Mouse (Mus musculus): ENCODE data around the gene Samd14. TPM values are rescaled to one million over a fixed set of nuclear protein-coding genes. Genes with fewer than 3 reads are reported as not detected.

The Samd14 gene
- polyA plus RNA-seq, 1 experiment from 2014 or later = 35.4 TPM

DNA sequence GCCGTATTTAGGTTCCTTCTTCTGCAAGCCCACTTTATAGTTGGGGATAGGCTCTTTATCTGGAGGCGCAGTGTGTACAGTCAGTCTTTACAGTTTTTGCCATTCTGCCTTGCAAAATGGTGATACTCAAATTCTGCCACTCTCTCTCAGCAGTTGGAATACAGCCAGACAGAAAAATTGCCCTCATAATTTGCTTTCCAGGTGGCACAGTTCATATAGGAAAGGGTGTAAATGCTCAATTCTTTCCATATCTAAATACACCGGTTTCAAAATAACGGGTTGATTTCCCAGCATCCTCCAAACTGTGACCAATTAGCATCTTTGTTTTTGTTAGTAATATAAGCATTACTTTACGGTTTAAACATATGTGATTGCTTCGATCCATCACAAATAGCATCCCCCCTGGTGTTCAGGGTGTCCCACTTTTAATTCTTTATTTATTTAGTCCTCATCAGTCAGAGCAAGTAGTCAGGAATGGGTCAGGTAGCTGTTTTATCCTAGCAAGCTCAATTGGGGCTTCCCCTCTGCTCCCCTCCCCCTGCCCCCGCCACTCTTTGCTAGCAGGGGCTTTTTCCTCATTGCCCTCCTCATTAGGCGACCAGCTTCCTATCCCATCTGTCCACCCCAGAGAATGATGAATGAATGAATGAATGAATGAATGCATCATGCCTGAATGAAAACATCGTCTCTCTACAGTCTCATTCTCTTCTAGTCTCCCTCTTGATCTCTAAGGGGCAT is 31.3 kb upstream of the Samd14 start:
- ATAC-seq (ENCODE audit: low read depth) = no peak
- H3K27me3 ChIP-seq = no peaks in the 10 kb centered on the region
- DNase-seq = no peak
- WGBS (ENCODE audit: insufficient replicate concordance) = 41% methylated on average over 9 of the region's 9 CpGs
- H3K4me2 ChIP-seq = peak overlapping the region; percentile 25
- H3K9me3 ChIP-seq (replicated peaks) = no peaks in the 10 kb centered on the region
- peaks cover 24% of the 10 kb centered on the region for H3K4me1 ChIP-seq (replicated peaks)
- no peak overlapping the region for H3K27ac ChIP-seq
- no peak overlapping the region for H3K4me3 ChIP-seq (replicated peaks)
- H3K9ac ChIP-seq = no peak overlapping the region
- no peaks in the 10 kb centered on the region for H3K36me3 ChIP-seq

- H3K27me3 ChIP-seq = no peaks in the 10 kb centered on the region
- H3K9me3 ChIP-seq (replicated peaks) = no peaks in the 10 kb centered on the region
- peak overlapping the region; percentile 33 for H3K4me3 ChIP-seq (replicated peaks)
- peak overlapping the region; percentile 80 for H3K27ac ChIP-seq
- WGBS (ENCODE audit: insufficient replicate concordance) = 0% methylated on average over 20 of the region's 20 CpGs
- no peaks in the 10 kb centered on the region for H3K36me3 ChIP-seq
- peak overlapping the region; percentile 63 for H3K4me2 ChIP-seq
- peak overlapping the region; percentile 56 for H3K9ac ChIP-seq
- peak; percentile 84 for ATAC-seq (ENCODE audit: low read depth)
- H3K4me1 ChIP-seq (replicated peaks) = peaks cover 25% of the 10 kb centered on the region
- peak; percentile 94 for DNase-seq
These were observed 30.7 kb upstream of the Samd14 start for GRCm38 (mm10) chr11:94978947-94979346.

- ATAC-seq (ENCODE audit: low read depth) (peak; percentile 74), DNase-seq (no peak)
- peak overlapping the region; percentile 80 for H3K27ac ChIP-seq
- H3K9ac ChIP-seq = peak overlapping the region; percentile 56
- H3K4me1 ChIP-seq (replicated peaks) = peaks cover 32% of the 10 kb centered on the region
- H3K9me3 ChIP-seq (replicated peaks) = no peaks in the 10 kb centered on the region
- H3K4me3 ChIP-seq (replicated peaks) = peak overlapping the region; percentile 33; the same call in 1 of the 2 replicates
- H3K4me2 ChIP-seq = peak overlapping the region; percentile 63
- 53% methylated on average over 11 of the region's 11 CpGs for WGBS (ENCODE audit: insufficient replicate concordance)
- no peaks in the 10 kb centered on the region for H3K27me3 ChIP-seq
- no peaks in the 10 kb centered on the region for H3K36me3 ChIP-seq
These were observed 30.1 kb upstream of the Samd14 start for GRCm38 (mm10) chr11:94979462-94980179.

DNA sequence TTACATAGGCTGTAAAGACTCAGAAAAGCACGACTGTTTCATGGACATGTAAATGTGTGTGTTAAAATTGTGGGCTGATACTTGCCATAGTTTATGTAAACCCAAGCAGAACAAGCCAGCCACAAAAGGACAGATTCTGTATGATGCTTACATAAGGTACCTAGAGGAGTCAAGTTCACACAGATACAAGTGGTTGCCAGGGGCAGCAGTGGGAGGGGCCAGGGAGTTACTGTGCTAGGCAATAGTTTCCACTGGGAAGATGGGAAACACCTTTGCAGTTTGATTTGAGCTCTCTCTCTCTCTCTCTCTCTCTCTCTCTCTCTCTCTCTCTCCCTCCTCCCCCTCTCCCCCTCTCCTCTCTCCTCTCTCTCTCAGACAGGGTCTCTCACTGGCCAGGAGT is 24.5 kb upstream of the Samd14 start:
- DNase-seq (no peak), ATAC-seq (ENCODE audit: low read depth) (no peak)
- Histone ChIP-seq H3K4me3 (replicated peaks) (no peak overlapping the region), H3K4me2 (peak overlapping the region; percentile 7; the same call in 1 of the 2 replicates), H3K9ac (no peak overlapping the region), H3K27me3 (no peaks in the 10 kb centered on the region), H3K4me1 (replicated peaks) (peaks cover 66% of the 10 kb centered on the region), H3K27ac (no peak overlapping the region), H3K9me3 (replicated peaks) (no peaks in the 10 kb centered on the region), H3K36me3 (no peaks in the 10 kb centered on the region)
- 30% methylated on average over 1 of the region's 1 CpGs for WGBS (ENCODE audit: insufficient replicate concordance)

GRCm38 (mm10) chr11:94985822-94986221 is 23.9 kb upstream of the Samd14 start:
- no peak for ATAC-seq (ENCODE audit: low read depth)
- H3K27ac ChIP-seq = no peak overlapping the region
- H3K4me1 ChIP-seq (replicated peaks) = peaks cover 67% of the 10 kb centered on the region
- no peak overlapping the region for H3K4me2 ChIP-seq
- 68% methylated on average over 5 of the region's 5 CpGs for WGBS (ENCODE audit: insufficient replicate concordance)
- H3K9me3 ChIP-seq (replicated peaks) = no peaks in the 10 kb centered on the region
- no peaks in the 10 kb centered on the region for H3K27me3 ChIP-seq
- H3K9ac ChIP-seq = no peak overlapping the region
- H3K36me3 ChIP-seq = no peaks in the 10 kb centered on the region
- no peak for DNase-seq
- no peak overlapping the region for H3K4me3 ChIP-seq (replicated peaks)

DNA sequence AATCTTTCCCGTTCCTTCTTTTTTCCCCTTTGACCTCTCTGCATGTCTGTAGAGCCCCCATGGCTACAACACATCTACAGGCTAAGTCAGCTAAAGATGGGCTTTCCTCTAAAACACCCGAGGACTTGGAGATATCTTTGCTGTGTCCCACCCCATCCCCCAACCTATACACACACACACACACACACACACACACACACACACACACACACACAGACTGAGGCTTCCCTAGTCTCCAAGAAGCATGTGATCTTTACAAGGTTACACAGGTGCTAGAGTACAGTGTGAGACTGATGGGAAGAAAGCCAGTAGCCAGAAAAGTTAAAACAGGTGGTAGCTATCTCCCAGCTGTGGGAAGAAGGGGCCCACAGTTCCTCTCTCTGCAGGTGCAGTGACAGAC is 23.2 kb upstream of the Samd14 start:
- no peak overlapping the region for H3K9ac ChIP-seq
- no peaks in the 10 kb centered on the region for H3K36me3 ChIP-seq
- WGBS (ENCODE audit: insufficient replicate concordance) = 53% methylated on average over 2 of the region's 2 CpGs
- ATAC-seq (ENCODE audit: low read depth) = no peak
- H3K9me3 ChIP-seq (replicated peaks) = no peaks in the 10 kb centered on the region
- DNase-seq = no peak
- no peak overlapping the region for H3K4me3 ChIP-seq (replicated peaks)
- no peaks in the 10 kb centered on the region for H3K27me3 ChIP-seq
- H3K4me2 ChIP-seq = no peak overlapping the region
- H3K4me1 ChIP-seq (replicated peaks) = peaks cover 67% of the 10 kb centered on the region
- no peak overlapping the region for H3K27ac ChIP-seq

- DNase-seq (no peak), ATAC-seq (ENCODE audit: low read depth) (no peak)
- Histone ChIP-seq H3K36me3 (no peaks in the 10 kb centered on the region), H3K9me3 (replicated peaks) (no peaks in the 10 kb centered on the region), H3K4me1 (replicated peaks) (peaks cover 72% of the 10 kb centered on the region), H3K4me3 (replicated peaks) (no peak overlapping the region), H3K27ac (peak overlapping the region; percentile 47; the same call in 1 of the 2 replicates), H3K9ac (no peak overlapping the region), H3K27me3 (no peaks in the 10 kb centered on the region), H3K4me2 (peak overlapping the region; percentile 97; the same call in 1 of the 2 replicates)
- WGBS (ENCODE audit: insufficient replicate concordance) = 53% methylated on average over 6 of the region's 6 CpGs
These were observed 22.3 kb upstream of the Samd14 start for GRCm38 (mm10) chr11:94987341-94987740.

DNA sequence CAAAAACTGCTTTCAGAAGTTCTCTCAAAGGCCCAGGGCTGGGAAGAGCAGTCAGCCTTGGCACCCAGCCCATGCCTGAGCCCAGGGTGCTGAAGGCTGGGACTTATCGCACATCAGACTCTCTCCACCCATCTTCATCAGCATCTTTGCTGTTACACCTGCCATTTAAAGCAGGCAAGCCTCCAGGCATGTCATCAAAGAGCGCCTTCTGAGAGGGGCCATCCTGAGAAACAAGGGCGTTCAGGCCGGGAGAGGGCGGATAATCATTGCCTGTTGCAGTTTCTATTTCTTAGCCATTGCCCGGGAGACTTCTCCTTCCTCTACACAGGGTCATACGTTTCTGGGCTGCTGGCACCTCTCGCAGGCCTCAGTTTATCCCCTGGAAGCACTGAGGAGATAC is 21.8 kb upstream of the Samd14 start:
- H3K9me3 ChIP-seq (replicated peaks) = no peaks in the 10 kb centered on the region
- peak overlapping the region; percentile 97 for H3K4me2 ChIP-seq
- ATAC-seq (ENCODE audit: low read depth) (no peak), DNase-seq (no peak)
- 67% methylated on average over 8 of the region's 8 CpGs for WGBS (ENCODE audit: insufficient replicate concordance)
- no peak overlapping the region; the same call in 1 of the 2 replicates for H3K9ac ChIP-seq
- peaks cover 77% of the 10 kb centered on the region for H3K4me1 ChIP-seq (replicated peaks)
- H3K27me3 ChIP-seq = no peaks in the 10 kb centered on the region
- H3K27ac ChIP-seq = peak overlapping the region; percentile 47; the same call in 1 of the 2 replicates
- H3K4me3 ChIP-seq (replicated peaks) = no peak overlapping the region
- H3K36me3 ChIP-seq = no peaks in the 10 kb centered on the region

GRCm38 (mm10) chr11:94988780-94989561 is 20.7 kb upstream of the Samd14 start:
- Histone ChIP-seq H3K36me3 (no peaks in the 10 kb centered on the region), H3K9me3 (replicated peaks) (no peaks in the 10 kb centered on the region), H3K27me3 (no peaks in the 10 kb centered on the region), H3K27ac (peak overlapping the region; percentile 91), H3K9ac (peak overlapping the region; percentile 98), H3K4me1 (replicated peaks) (peaks cover 87% of the 10 kb centered on the region), H3K4me2 (peak overlapping the region; percentile 97), H3K4me3 (replicated peaks) (peak overlapping the region; percentile 92)
- DNase-seq = no peak
- 31% methylated on average over 10 of the region's 10 CpGs for WGBS (ENCODE audit: insufficient replicate concordance)
- no peak for ATAC-seq (ENCODE audit: low read depth)

DNA sequence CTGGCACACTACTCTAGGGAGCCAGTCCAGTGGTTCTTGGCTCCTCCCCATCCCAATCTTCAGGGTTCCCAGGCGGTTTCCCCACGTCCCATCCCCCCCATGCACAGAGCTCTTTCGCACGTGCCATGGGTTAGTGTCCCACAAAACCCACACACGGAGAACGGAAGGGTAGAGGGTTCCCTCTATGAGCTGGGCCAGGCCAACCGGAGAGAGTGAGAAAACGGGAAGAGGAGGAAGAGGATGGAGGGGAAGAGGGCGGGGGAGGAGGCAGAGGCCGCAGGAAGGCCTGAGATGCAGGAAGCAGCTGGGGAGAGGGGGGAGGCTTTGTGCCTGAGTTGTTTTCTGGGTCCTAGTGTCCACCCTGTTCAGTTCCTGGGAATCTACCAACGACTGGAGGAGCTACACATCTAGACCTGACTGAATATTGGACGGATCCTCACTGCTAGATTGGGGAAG is 20.1 kb upstream of the Samd14 start:
- Histone ChIP-seq H3K9ac (peak overlapping the region; percentile 98), H3K27ac (peak overlapping the region; percentile 91), H3K27me3 (no peaks in the 10 kb centered on the region), H3K4me3 (replicated peaks) (peak overlapping the region; percentile 92), H3K36me3 (no peaks in the 10 kb centered on the region), H3K4me2 (peak overlapping the region; percentile 97), H3K9me3 (replicated peaks) (no peaks in the 10 kb centered on the region), H3K4me1 (replicated peaks) (peaks cover 87% of the 10 kb centered on the region)
- 0% methylated on average over 12 of the region's 12 CpGs for WGBS (ENCODE audit: insufficient replicate concordance)
- ATAC-seq (ENCODE audit: low read depth) = peak; percentile 42
- DNase-seq = peak; percentile 78

Measured in liver, embryonic 13.5 days (tissue).